24 mouse cellular contexts compared by ENCODE assay signal in genomic region chr9:88359140-88359539, GRCm38 (mm10). TPM values are rescaled to one million over a fixed set of nuclear protein-coding genes. Genes with fewer than 3 reads are reported as not detected.
DNase-seq lines count a peak whose midpoint lies in the region; ATAC-seq and TF ChIP-seq lines count a peak whose summit lies in the region.
"Had no signal": no experiment of that assay in that cellular context is flagged by ENCODE, and none has a peak within 500 bp of the region (broad histone marks: within the 10 kb centered on the region; RNA-seq: fewer than 3 reads in every experiment).

No protein-coding gene starts in this region.

- H3K4me3 ChIP-seq in G1E (ENCODE audit: low read depth, low read length): no peak overlapping the region
- no peak overlapping the region for H3K4me3 ChIP-seq in liver, embryonic 14.5 days (ENCODE audit: insufficient read depth in 1 of 2, low read depth in 2 of 2, low read length in 2 of 2)
- H3K4me3 ChIP-seq in left cerebral cortex, adult 2 months: no peak overlapping the region
- H3K4me3 ChIP-seq: embryonic facial prominence, embryonic 15.5 days; erythroblast, embryonic 14.5 days; forebrain, embryonic 10.5 days; heart, adult 2 months; heart, embryonic 15.5 days; hindbrain, embryonic 10.5 days had no signal

- TF ChIP-seq EP300 in liver, embryonic 14.5 days (IDR thresholded peaks at IDR 0.05; ENCODE audit: low read depth): no peak

- H3K9me3 ChIP-seq in G1E (replicated peaks): no peaks in the 10 kb centered on the region
- H3K9me3 ChIP-seq in liver, embryonic 14.5 days (ENCODE audit: control insufficient read depth, low read length): no peaks in the 10 kb centered on the region
- H3K9me3 ChIP-seq: embryonic facial prominence, embryonic 15.5 days; forebrain, embryonic 10.5 days; heart, embryonic 15.5 days; hindbrain, embryonic 10.5 days had no signal

- TF ChIP-seq CTCF in G1E (IDR thresholded peaks at IDR 0.05; ENCODE audit: low read depth, low read length): no peak
- no peak for TF ChIP-seq CTCF in liver, embryonic 14.5 days (IDR thresholded peaks at IDR 0.05; ENCODE audit: low read depth)
- TF ChIP-seq CTCF in left cerebral cortex, adult 2 months (IDR thresholded peaks at IDR 0.05): no peak

- no peak overlapping the region for H3K27ac ChIP-seq in liver, embryonic 14.5 days
- no peak overlapping the region for H3K27ac ChIP-seq in left cerebral cortex, adult 2 months
- H3K27ac ChIP-seq: embryonic facial prominence, embryonic 15.5 days; forebrain, embryonic 10.5 days; heart, adult 2 months; heart, embryonic 15.5 days; hindbrain, embryonic 10.5 days; hindbrain, embryonic 14.5 days had no signal

- 14% methylated on average over 2 of the region's 2 CpGs for WGBS in liver, embryonic 14.5 days (ENCODE audit: insufficient replicate concordance)

- peak; percentile 22; the same call in 1 of the 2 replicates for ATAC-seq in G1E (ENCODE audit: extremely low read depth, insufficient number of reproducible peaks, low FRiP score, poor library complexity, severe bottlenecking)
- ATAC-seq in liver, embryonic 14.5 days (ENCODE audit: insufficient read depth): peak; percentile 27; the same call in 1 of the 2 replicates
- peak; percentile 20; the same call in 1 of the 2 replicates for ATAC-seq in megakaryocyte-erythroid progenitor cell, adult 5-6 weeks (replicated peaks; ENCODE audit: low FRiP score, low TSS enrichment, poor library complexity, severe bottlenecking)
- ATAC-seq: CD4-positive, CD25-positive, alpha-beta regulatory T cell, adult 4 months; forebrain, embryonic 14.5 days had no signal

- no peaks in the 10 kb centered on the region; the same call in 1 of the 2 replicates for H3K4me1 ChIP-seq in G1E (ENCODE audit: insufficient read depth, low read depth, low read length)
- peaks cover 0 to 19% of the 10 kb centered on the region in 2 experiments; a peak in 2 of 4 replicates for H3K4me1 ChIP-seq in liver, embryonic 14.5 days (replicated peaks; ENCODE audit: control insufficient read depth in 2 of 2, insufficient read depth in 2 of 2, low read length in 1 of 2)

- H3K9ac ChIP-seq in liver, embryonic 14.5 days (replicated peaks): no peak overlapping the region
- H3K9ac ChIP-seq: embryonic facial prominence, embryonic 15.5 days; heart, embryonic 15.5 days; hindbrain, embryonic 14.5 days had no signal

- DNase-seq in G1E (ENCODE audit: low spot score) (no peak), MEL-GATA-1-ER (ENCODE audit: extremely low read depth, low read depth) (peak; percentile 47)
- DNase-seq in liver, embryonic 14.5 days (ENCODE audit: low read depth in 3 of 3, low spot score in 3 of 3): no peak
- DNase-seq in testis, postnatal 14 days (ENCODE audit: low spot score): no peak
- DNase-seq in left cerebral cortex, adult 2 months (ENCODE audit: extremely low spot score in 1 of 2, low spot score in 2 of 2): no peak
- DNase-seq in testis, postnatal 10 days (ENCODE audit: low spot score): no peak
- DNase-seq: adrenal gland, adult 2 months; adrenal gland, postnatal 25 days; B cell, adult 2 months; cerebellum, adult 18-20 months; cerebellum, postnatal 10 days; embryo, embryonic 11 days; heart, adult 2 months; heart, postnatal 14 days had no signal

- H3K27me3 ChIP-seq in G1E (ENCODE audit: insufficient read depth, low read length): no peaks in the 10 kb centered on the region
- no peaks in the 10 kb centered on the region for H3K27me3 ChIP-seq in liver, embryonic 14.5 days (ENCODE audit: control insufficient read depth, insufficient read depth, low read length)
- H3K27me3 ChIP-seq: embryonic facial prominence, embryonic 15.5 days; heart, embryonic 15.5 days had no signal

- H3K36me3 ChIP-seq in G1E (replicated peaks): no peaks in the 10 kb centered on the region
- H3K36me3 ChIP-seq in liver, embryonic 14.5 days (replicated peaks; ENCODE audit: control insufficient read depth, insufficient read depth, low read depth): no peaks in the 10 kb centered on the region
- H3K36me3 ChIP-seq: embryonic facial prominence, embryonic 15.5 days; forebrain, embryonic 10.5 days; heart, embryonic 15.5 days; hindbrain, embryonic 10.5 days had no signal

- intact Hi-C loops in left cerebral cortex, adult 2 months (cut with DNase I): no loop called here

- H3K4me2 ChIP-seq in liver, embryonic 14.5 days (ENCODE audit: low read depth): no peak overlapping the region
- H3K4me2 ChIP-seq: embryonic facial prominence, embryonic 15.5 days; heart, embryonic 11.5 days; heart, embryonic 15.5 days; hindbrain, embryonic 14.5 days had no signal

RNA-seq across cellular contexts. Expression of gene Nt5e, which starts 32.1 kb away (rescaled TPM):
- not detected in 2 replicates for total RNA-seq in G1E (2014; fragmentation: Nextera tagmentation)
- 0.06 and 0.22 TPM in 2 replicates for total RNA-seq in G1E (2017)
- polyA plus RNA-seq in G1E (2012): not detected in 2 replicates
- polyA plus RNA-seq in liver, embryonic 14.5 days (2012; rRNA removed): 3.6 and 4.9 TPM in 2 replicates
- polyA plus RNA-seq in liver, embryonic 14.5 days (2014; fragmentation: Nextera tagmentation; extraction: Ambion mirVana): 8.2 and 8.7 TPM in 2 replicates
- 0.83 and 1.5 TPM in 2 replicates for total RNA-seq in megakaryocyte-erythroid progenitor cell, adult 5-6 weeks (2014; fragmentation: Nextera tagmentation)
- 0.47 TPM in 1 of 2 replicates, not detected in the other for total RNA-seq in megakaryocyte-erythroid progenitor cell, adult 5-6 weeks (2017)
- total RNA-seq in left cerebral cortex, adult 2 months (2021): 1 to 10 TPM; 2.9 TPM
- polyA plus RNA-seq: erythroblast, embryonic 14.5 days had no signal
